Mouse (Mus musculus) MEL (cell line): ENCODE measurements around the gene Hes2. TPM values are rescaled to one million over a fixed set of nuclear protein-coding genes. Genes with fewer than 3 reads are reported as not detected.

Experiments
- DNase-seq: peaks from one replicate; pipeline ENCODE4 v3.0.0; 2011; ENCODE audit warnings: low read depth, low spot score
- H3K27ac ChIP-seq: 2 replicates; pipeline ENCODE4 v1.5.1; 2012; ENCODE audit warnings: low read depth, mild to moderate bottlenecking, control low read depth, low read length, moderate library complexity; ENCODE audit not compliant: control insufficient read depth
- H3K27me3 ChIP-seq, 2 experiments: fragments of 150-350 bp in 1 of 2; sonication (generic) in 1 of 2; 2 replicates each; pipeline ENCODE4 v1.6.1; 2012; ENCODE audit warnings: low read length in 2 of 2, mild to moderate bottlenecking in 2 of 2, improper control_type of control experiment in 1 of 2, moderate library complexity in 1 of 2; ENCODE audit not compliant: insufficient read depth in 2 of 2, control insufficient read depth in 1 of 2
- H3K36me3 ChIP-seq, 2 experiments: 2 replicates each; pipeline ENCODE4 v1.6.1; 2012 to 2014; ENCODE audit warnings: low read length in 2 of 2, improper control_type of control experiment in 1 of 2, inconsistent platforms in 1 of 2, mild to moderate bottlenecking in 1 of 2; ENCODE audit not compliant: insufficient read depth in 2 of 2, control insufficient read depth in 1 of 2
- H3K4me1 ChIP-seq, 2 experiments: fragments of 150-350 bp in 1 of 2; sonication (generic) in 1 of 2; 2 replicates each; pipeline ENCODE4 v1.6.1; 2012; ENCODE audit warnings: low read length in 2 of 2, improper control_type of control experiment in 1 of 2, mild to moderate bottlenecking in 1 of 2; ENCODE audit not compliant: insufficient read depth in 2 of 2, control insufficient read depth in 1 of 2
- H3K4me3 ChIP-seq, 2 experiments: fragments of 150-350 bp in 1 of 2; sonication (generic) in 1 of 2; 2 replicates each; pipeline ENCODE4 v1.5.1; 2012; ENCODE audit warnings: low read depth in 2 of 2, low read length in 2 of 2, mild to moderate bottlenecking in 2 of 2, moderate library complexity in 2 of 2, control low read depth in 1 of 2, improper control_type of control experiment in 1 of 2; ENCODE audit not compliant: control insufficient read depth in 1 of 2, insufficient read depth in 1 of 2
- H3K79me2 ChIP-seq: 2 replicates; pipeline ENCODE4 v1.6.1; 2012; ENCODE audit warnings: mild to moderate bottlenecking, low read length, moderate library complexity; ENCODE audit not compliant: control insufficient read depth, poor library complexity, insufficient read depth
- H3K9ac ChIP-seq: 2 replicates; pipeline ENCODE4 v1.6.1; 2012; ENCODE audit warnings: low read depth, mild to moderate bottlenecking, control low read depth, low read length, moderate library complexity; ENCODE audit not compliant: control insufficient read depth, poor library complexity, severe bottlenecking
- H3K9me3 ChIP-seq: fragments of 150-350 bp; sonication (generic); replicated peaks from 2 replicates; pipeline ENCODE4 v1.6.1; 2012; ENCODE audit warnings: mild to moderate bottlenecking, low read length, improper control_type of control experiment, moderate library complexity; ENCODE audit not compliant: insufficient read depth
- CHD1 ChIP-seq: IDR thresholded peaks from 2 replicates; pipeline ENCODE4 v1.6.1; 2012; ENCODE audit warnings: low read depth, mild to moderate bottlenecking, inconsistent platforms, low read length, improper control_type of control experiment
- CTCF ChIP-seq, 3 experiments: IDR thresholded peaks in 2 of 3; conservative IDR thresholded peaks in 1 of 3; 2 replicates each; pipeline ENCODE4 v1.5.1; 2011 to 2012; ENCODE audit warnings: low read length in 3 of 3, low read depth in 2 of 3, mild to moderate bottlenecking in 2 of 3, improper control_type of control experiment in 1 of 3, inconsistent platforms in 1 of 3, mixed read lengths in 1 of 3, moderate library complexity in 1 of 3; ENCODE audit not compliant: control insufficient read depth in 1 of 3, insufficient read depth in 1 of 3, poor library complexity in 1 of 3, severe bottlenecking in 1 of 3
- ELF1 ChIP-seq: IDR thresholded peaks from 2 replicates; pipeline ENCODE4 v1.6.1; 2014; ENCODE audit warnings: low read depth, mild to moderate bottlenecking, inconsistent platforms, low read length, improper control_type of control experiment, moderate library complexity
- EP300 ChIP-seq, 2 experiments: IDR thresholded peaks; 2 replicates each; pipeline ENCODE4 v1.6.1; 2011; ENCODE audit warnings: improper control_type of control experiment in 2 of 2, low read length in 2 of 2, low read depth in 1 of 2, mild to moderate bottlenecking in 1 of 2
- ETS1 ChIP-seq: IDR thresholded peaks from 2 replicates; pipeline ENCODE4 v1.6.1; 2012; ENCODE audit warnings: low read depth, mild to moderate bottlenecking, inconsistent platforms, low read length, improper control_type of control experiment, moderate library complexity
- GATA1 ChIP-seq: IDR thresholded peaks from 2 replicates; pipeline ENCODE4 v1.6.1; 2011; ENCODE audit warnings: low read depth, low read length, improper control_type of control experiment
- HCFC1 ChIP-seq: IDR thresholded peaks from 2 replicates; pipeline ENCODE4 v1.6.1; 2012; ENCODE audit warnings: low read depth, mild to moderate bottlenecking, inconsistent platforms, low read length, improper control_type of control experiment, moderate library complexity
- JUND ChIP-seq: IDR thresholded peaks from 2 replicates; pipeline ENCODE4 v1.6.1; 2011; ENCODE audit warnings: low read depth, mild to moderate bottlenecking, improper control_type of control experiment, low read length
- KAT2A ChIP-seq: conservative IDR thresholded peaks from 2 replicates; pipeline ENCODE4 v1.6.1; 2012; ENCODE audit warnings: low read depth, low read length, improper control_type of control experiment, inconsistent platforms
- MAX ChIP-seq: IDR thresholded peaks from 2 replicates; pipeline ENCODE4 v1.6.1; 2011; ENCODE audit warnings: low read length, improper control_type of control experiment
- MAZ ChIP-seq: IDR thresholded peaks from 2 replicates; pipeline ENCODE4 v1.6.1; 2012; ENCODE audit warnings: low read depth, mild to moderate bottlenecking, inconsistent platforms, low read length, improper control_type of control experiment
- MEF2A ChIP-seq: IDR thresholded peaks from 2 replicates; pipeline ENCODE4 v1.6.1; 2014; ENCODE audit warnings: low read depth, mild to moderate bottlenecking, inconsistent platforms, low read length, improper control_type of control experiment; ENCODE audit not compliant: poor library complexity, insufficient replicate concordance, severe bottlenecking; ENCODE audit errors: extremely low read depth
- MXI1 ChIP-seq: IDR thresholded peaks from 2 replicates; pipeline ENCODE4 v1.6.1; 2011; ENCODE audit warnings: mild to moderate bottlenecking, low read depth, low read length, improper control_type of control experiment
- MYC ChIP-seq: IDR thresholded peaks from 2 replicates; pipeline ENCODE4 v1.6.1; 2011; ENCODE audit warnings: low read depth, mild to moderate bottlenecking, low read length, improper control_type of control experiment, moderate library complexity
- POLR2AphosphoS2 ChIP-seq: IDR thresholded peaks from 2 replicates; pipeline ENCODE4 v1.6.1; 2011; ENCODE audit warnings: low read length, improper control_type of control experiment
- RCOR1 ChIP-seq: IDR thresholded peaks from 2 replicates; pipeline ENCODE4 v1.6.1; 2012; ENCODE audit warnings: low read depth, mild to moderate bottlenecking, inconsistent platforms, low read length, improper control_type of control experiment
- SIN3A ChIP-seq: IDR thresholded peaks from 2 replicates; pipeline ENCODE4 v1.6.1; 2012; ENCODE audit warnings: low read length, improper control_type of control experiment, inconsistent platforms
- TAL1 ChIP-seq: IDR thresholded peaks from 2 replicates; pipeline ENCODE4 v1.6.1; 2012; ENCODE audit warnings: mild to moderate bottlenecking, inconsistent platforms, low read length, moderate library complexity, mixed read lengths
- TBP ChIP-seq: IDR thresholded peaks from 2 replicates; pipeline ENCODE4 v1.8.0; 2011; ENCODE audit warnings: low read depth, low read length, improper control_type of control experiment
- TCF12 ChIP-seq: IDR thresholded peaks from 2 replicates; pipeline ENCODE4 v1.6.1; 2014; ENCODE audit warnings: low read depth, mild to moderate bottlenecking, inconsistent platforms, low read length, improper control_type of control experiment, moderate library complexity
- UBTF ChIP-seq: IDR thresholded peaks from 2 replicates; pipeline ENCODE4 v1.6.1; 2012; ENCODE audit warnings: low read depth, mild to moderate bottlenecking, inconsistent platforms, low read length, improper control_type of control experiment, moderate library complexity, borderline replicate concordance; ENCODE audit not compliant: insufficient read depth
- USF2 ChIP-seq, 2 experiments: IDR thresholded peaks; 2 replicates each; pipeline ENCODE4 v1.6.1; 2011 to 2012; ENCODE audit warnings: improper control_type of control experiment in 2 of 2, low read length in 2 of 2, borderline replicate concordance in 1 of 2, inconsistent platforms in 1 of 2, low read depth in 1 of 2, mild to moderate bottlenecking in 1 of 2; ENCODE audit not compliant: insufficient read depth in 1 of 2
- ZKSCAN1 ChIP-seq: IDR thresholded peaks from 2 replicates; pipeline ENCODE4 v1.6.1; 2012; ENCODE audit warnings: low read depth, mild to moderate bottlenecking, inconsistent platforms, low read length, improper control_type of control experiment, moderate library complexity
- ZMIZ1 ChIP-seq: IDR thresholded peaks from 2 replicates; pipeline ENCODE4 v1.6.1; 2012; ENCODE audit warnings: low read depth, mild to moderate bottlenecking, inconsistent platforms, low read length, improper control_type of control experiment, moderate library complexity
- polyA plus RNA-seq, 2 experiments: library from polyadenylated mRNA; stranded (reverse) in 1 of 2; unstranded in 1 of 2; fragments of >175 nt in 1 of 2; fragments of >200 nt in 1 of 2; gene quantifications; 2 replicates each; pipeline versions ENCODE4 v1.2.1 to v1.2.4; 2012; ENCODE audit warnings: low replicate concordance in 2 of 2, low read depth in 1 of 2; ENCODE audit not compliant: insufficient read length in 2 of 2, insufficient read depth in 1 of 2, missing spikeins in 1 of 2
- total RNA-seq: library from RNA; depleted of rRNA; stranded (reverse); fragments of 300-350 nt; gene quantifications from 2 replicates; pipeline ENCODE4 v1.2.3, GENCODE M21; 2012

Hes2 gene
- total and polyA plus RNA-seq, 3 experiments = 0.28 TPM; not detected in 2

DNA sequence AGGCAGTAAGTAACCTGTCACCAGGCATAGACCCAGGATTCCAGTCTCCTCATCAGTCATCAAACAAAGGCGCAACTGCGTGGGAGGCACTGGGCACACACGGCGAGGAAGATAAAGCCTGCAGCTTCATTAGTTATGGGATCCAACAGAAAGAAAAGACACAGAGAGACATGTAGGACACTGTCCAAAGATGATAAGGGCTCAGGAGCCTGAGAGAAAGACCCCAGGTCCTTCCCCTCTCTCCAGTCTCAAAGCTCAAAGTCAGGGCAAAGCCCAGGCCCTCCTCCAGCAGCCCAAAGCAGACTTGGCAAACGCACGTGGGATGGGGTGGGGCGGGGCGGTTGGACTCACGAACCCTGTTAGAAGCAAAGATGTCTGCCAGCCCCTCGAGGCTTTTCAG is 13.2 kb upstream of the Hes2 start:
- peak; percentile 70 for DNase-seq
- no peaks in the 10 kb centered on the region for H3K27me3 ChIP-seq
- TF ChIP-seq TCF12 = 0 out of 2 replicates have a peak, but pooled peaks have one; percentile 39
- TF ChIP-seq HCFC1 = no peak
- TF ChIP-seq SIN3A = peak; percentile 40; the same call in 1 of the 2 replicates
- peak; percentile 69 for TF ChIP-seq MAX
- peak; percentile 77 for TF ChIP-seq GATA1
- TF ChIP-seq MXI1 = peak; percentile 67; the same call in 1 of the 2 replicates
- peak; percentile 64 for TF ChIP-seq MYC
- no peak for TF ChIP-seq ZMIZ1
- TF ChIP-seq EP300 (IDR thresholded peaks at IDR 0.05; ENCODE audit: low read depth in 1 of 2, low read length in 2 of 2) = peak; percentile 81 to 86
- TF ChIP-seq RCOR1 = peak; percentile 24; the same call in 1 of the 2 replicates
- no peak for TF ChIP-seq POLR2AphosphoS2
- peak; percentile 79 for TF ChIP-seq TAL1
- H3K4me3 ChIP-seq = no peak overlapping the region
- no peaks in the 10 kb centered on the region for H3K79me2 ChIP-seq
- H3K9me3 ChIP-seq = no peaks in the 10 kb centered on the region
- peak overlapping the region; percentile 8 for H3K9ac ChIP-seq
- H3K27ac ChIP-seq = peak overlapping the region; percentile 68
- H3K36me3 ChIP-seq = peaks cover 0 to 19% of the 10 kb centered on the region in 2 experiments; a peak in 2 of 4 replicates
- H3K4me1 ChIP-seq = peaks cover 2 to 28% of the 10 kb centered on the region in 2 experiments; a peak in 3 of 4 replicates

DNA sequence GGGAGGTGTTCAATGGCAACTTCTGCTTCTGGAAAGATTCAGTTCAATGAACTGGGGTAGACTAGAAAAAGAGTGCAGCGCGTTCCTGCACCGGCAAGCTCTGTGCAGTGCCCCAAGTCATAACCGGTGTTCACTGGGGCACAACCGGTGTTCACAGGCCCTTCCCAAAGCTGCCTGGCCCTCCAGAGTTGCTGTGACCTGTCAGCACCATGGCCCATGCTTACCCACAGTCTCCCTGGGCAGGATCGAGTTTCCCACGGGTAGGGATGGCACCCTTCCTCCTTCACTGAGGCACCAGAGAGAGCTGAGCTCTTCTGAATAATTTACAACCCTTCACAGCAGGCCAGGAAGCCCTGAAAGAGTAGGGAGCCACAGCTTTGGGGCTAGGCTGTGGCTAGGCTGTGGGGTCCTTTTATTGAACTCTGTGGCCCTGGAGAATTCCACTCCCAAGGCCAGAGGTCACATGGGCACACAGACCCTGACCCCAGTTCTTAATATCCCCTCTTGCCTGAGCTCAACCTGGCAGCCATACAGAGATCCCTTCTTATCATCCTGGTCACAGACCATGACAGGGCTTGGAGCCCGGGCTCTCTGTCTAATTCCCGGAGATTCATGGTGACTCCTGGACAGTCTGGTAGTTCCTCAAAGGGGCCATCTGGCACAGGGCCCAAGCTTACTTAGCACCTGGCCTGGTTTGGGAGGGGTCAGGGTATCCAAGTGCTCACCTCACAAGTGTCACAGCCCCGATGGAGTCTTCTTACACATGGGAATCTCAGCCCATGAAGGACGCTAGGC is 12.4 kb upstream of the Hes2 start:
- H3K4me3 ChIP-seq = no peak overlapping the region
- TF ChIP-seq CTCF (IDR thresholded peaks at IDR 0.05 in 2 of 3, conservative IDR thresholded peaks at IDR 0.05 in 1 of 3; ENCODE audit: control insufficient read depth in 1 of 3, insufficient read depth in 1 of 3, low read depth in 2 of 3, low read length in 3 of 3, poor library complexity in 1 of 3, severe bottlenecking in 1 of 3) (no peak), MAX (no peak), MAZ (no peak), JUND (no peak), USF2 (IDR thresholded peaks at IDR 0.05; ENCODE audit: borderline replicate concordance in 1 of 2, insufficient read depth in 1 of 2, low read depth in 1 of 2, low read length in 2 of 2) (no peak), TBP (no peak), ZKSCAN1 (no peak), MEF2A (no peak), ZMIZ1 (no peak), CHD1 (no peak), UBTF (no peak), TCF12 (no peak), HCFC1 (no peak), ELF1 (no peak), KAT2A (no peak), EP300 (IDR thresholded peaks at IDR 0.05; ENCODE audit: low read depth in 1 of 2, low read length in 2 of 2) (no peak), ETS1 (no peak), TAL1 (no peak)
- peak; percentile 23 for DNase-seq

More for the DNA sequence above, 12.4 kb upstream of the Hes2 start:
- Histone ChIP-seq H3K9me3 (no peaks in the 10 kb centered on the region), H3K4me1 (peaks cover 2 to 36% of the 10 kb centered on the region in 2 experiments; a peak in 3 of 4 replicates), H3K27ac (peak overlapping the region; percentile 68), H3K79me2 (no peaks in the 10 kb centered on the region), H3K27me3 (no peaks in the 10 kb centered on the region), H3K36me3 (peaks cover 0 to 26% of the 10 kb centered on the region in 2 experiments; a peak in 2 of 4 replicates), H3K9ac (peak overlapping the region; percentile 8)
